Mouse (Mus musculus): ENCODE results near the gene Lrfn3. TPM values are rescaled to one million over a fixed set of nuclear protein-coding genes. Genes with fewer than 3 reads are reported as not detected.

Gene Lrfn3
- polyA plus RNA-seq, 1 experiment = 21.3 TPM

- H3K4me3 ChIP-seq (ENCODE audit: insufficient read depth, low read length) = peak within 1 kb of the TSS; percentile 48
- TF ChIP-seq POLR2A (IDR thresholded peaks at IDR 0.05; ENCODE audit: extremely low read depth, insufficient read depth, low read length) (peak; percentile 91), CTCF (IDR thresholded peaks at IDR 0.05; ENCODE audit: extremely low read depth, insufficient read depth, low read length) (no peak)
Measured at GRCm38 (mm10) chr7:30321539-30322284, 40.9 kb downstream of the Lrfn3 start, which contains the start of gene E130208F15Rik. Gene E130208F15Rik, plus strand, starts transcription at chr7:30321740.

GRCm38 (mm10) chr7:30320946-30321345 lies 41.6 kb downstream of the Lrfn3 start:
- H3K27ac ChIP-seq (ENCODE audit: insufficient read depth, low read length) = no peak overlapping the region
- no peak for TF ChIP-seq POLR2A (IDR thresholded peaks at IDR 0.05; ENCODE audit: extremely low read depth, insufficient read depth, low read length)
- TF ChIP-seq CTCF (IDR thresholded peaks at IDR 0.05; ENCODE audit: extremely low read depth, insufficient read depth, low read length) = no peak
- no peak overlapping the region; the same call in 1 of the 2 replicates for H3K4me3 ChIP-seq (ENCODE audit: insufficient read depth, low read length)

More at GRCm38 (mm10) chr7:30321539-30322284, 40.9 kb downstream of the Lrfn3 start, which contains the start of gene E130208F15Rik:
- Histone ChIP-seq H3K4me1 (ENCODE audit: control insufficient read depth, insufficient read depth, low read length) (peaks cover 1% of the 10 kb centered on the region; the same call in 1 of the 2 replicates), H3K27ac (ENCODE audit: insufficient read depth, low read length) (peak within 1 kb of the TSS; percentile 58)

GRCm38 (mm10) chr7:30318142-30318541 lies 44.4 kb downstream of the Lrfn3 start:
- H3K4me3 ChIP-seq (ENCODE audit: insufficient read depth, low read length) = no peak overlapping the region
- H3K4me1 ChIP-seq (ENCODE audit: control insufficient read depth, insufficient read depth, low read length) = no peaks in the 10 kb centered on the region
- H3K27ac ChIP-seq (ENCODE audit: insufficient read depth, low read length) = no peak overlapping the region
- no peak for TF ChIP-seq POLR2A (IDR thresholded peaks at IDR 0.05; ENCODE audit: extremely low read depth, insufficient read depth, low read length)
- TF ChIP-seq CTCF (IDR thresholded peaks at IDR 0.05; ENCODE audit: extremely low read depth, insufficient read depth, low read length) = no peak

More at GRCm38 (mm10) chr7:30320946-30321345, 41.6 kb downstream of the Lrfn3 start:
- peaks cover 1% of the 10 kb centered on the region; the same call in 1 of the 2 replicates for H3K4me1 ChIP-seq (ENCODE audit: control insufficient read depth, insufficient read depth, low read length)

GRCm38 (mm10) chr7:30315559-30316529 lies 46.7 kb downstream of the Lrfn3 start:
- TF ChIP-seq CTCF (IDR thresholded peaks at IDR 0.05; ENCODE audit: extremely low read depth, insufficient read depth, low read length) (no peak), POLR2A (IDR thresholded peaks at IDR 0.05; ENCODE audit: extremely low read depth, insufficient read depth, low read length) (no peak)
- Histone ChIP-seq H3K27ac (ENCODE audit: insufficient read depth, low read length) (no peak overlapping the region), H3K4me1 (ENCODE audit: control insufficient read depth, insufficient read depth, low read length) (no peaks in the 10 kb centered on the region), H3K4me3 (ENCODE audit: insufficient read depth, low read length) (no peak overlapping the region)

GRCm38 (mm10) chr7:30314721-30315155 lies 47.8 kb downstream of the Lrfn3 start, which contains the start of gene Syne4:
Gene Syne4, plus strand, starts transcription at chr7:30314807.
- H3K4me3 ChIP-seq (ENCODE audit: insufficient read depth, low read length) = no peak within 1 kb of the TSS

GRCm38 (mm10) chr7:30313666-30314320 lies 48.8 kb downstream of the Lrfn3 start:
- no peaks in the 10 kb centered on the region for H3K4me1 ChIP-seq (ENCODE audit: control insufficient read depth, insufficient read depth, low read length)
- no peak overlapping the region for H3K4me3 ChIP-seq (ENCODE audit: insufficient read depth, low read length)
- TF ChIP-seq POLR2A (IDR thresholded peaks at IDR 0.05; ENCODE audit: extremely low read depth, insufficient read depth, low read length) (no peak), CTCF (IDR thresholded peaks at IDR 0.05; ENCODE audit: extremely low read depth, insufficient read depth, low read length) (no peak)
- H3K27ac ChIP-seq (ENCODE audit: insufficient read depth, low read length) = no peak overlapping the region

More at GRCm38 (mm10) chr7:30314721-30315155, 47.8 kb downstream of the Lrfn3 start, which contains the start of gene Syne4:
- no peak within 1 kb of the TSS for H3K27ac ChIP-seq (ENCODE audit: insufficient read depth, low read length)
- no peaks in the 10 kb centered on the region for H3K4me1 ChIP-seq (ENCODE audit: control insufficient read depth, insufficient read depth, low read length)
- TF ChIP-seq CTCF (IDR thresholded peaks at IDR 0.05; ENCODE audit: extremely low read depth, insufficient read depth, low read length) (no peak), POLR2A (IDR thresholded peaks at IDR 0.05; ENCODE audit: extremely low read depth, insufficient read depth, low read length) (no peak)

GRCm38 (mm10) chr7:30310136-30310535 lies 52.4 kb downstream of the Lrfn3 start:
- no peak overlapping the region for H3K27ac ChIP-seq (ENCODE audit: insufficient read depth, low read length)
- H3K4me3 ChIP-seq (ENCODE audit: insufficient read depth, low read length) = no peak overlapping the region
- H3K4me1 ChIP-seq (ENCODE audit: control insufficient read depth, insufficient read depth, low read length) = no peaks in the 10 kb centered on the region
- no peak for TF ChIP-seq CTCF (IDR thresholded peaks at IDR 0.05; ENCODE audit: extremely low read depth, insufficient read depth, low read length)
- no peak for TF ChIP-seq POLR2A (IDR thresholded peaks at IDR 0.05; ENCODE audit: extremely low read depth, insufficient read depth, low read length)

- TF ChIP-seq POLR2A (IDR thresholded peaks at IDR 0.05; ENCODE audit: extremely low read depth, insufficient read depth, low read length) (no peak), CTCF (IDR thresholded peaks at IDR 0.05; ENCODE audit: extremely low read depth, insufficient read depth, low read length) (no peak)
- Histone ChIP-seq H3K4me1 (ENCODE audit: control insufficient read depth, insufficient read depth, low read length) (no peaks in the 10 kb centered on the region), H3K27ac (ENCODE audit: insufficient read depth, low read length) (no peak overlapping the region), H3K4me3 (ENCODE audit: insufficient read depth, low read length) (peak overlapping the region; percentile 54)
Measured at GRCm38 (mm10) chr7:30309395-30310129, 53.0 kb downstream of the Lrfn3 start.
